Mouse (Mus musculus) liver, embryonic 14.5 days (tissue): ENCODE results near the gene A930017K11Rik. TPM values are rescaled to one million over a fixed set of nuclear protein-coding genes. Genes with fewer than 3 reads are reported as not detected.

Source experiments
- ATAC-seq: fragments of 200-750 bp; cut with Nextera tagmentation; 2 replicates; pipeline ENCODE4 v1.8.0; 2017; ENCODE audit warnings: moderate number of reproducible peaks, mild to moderate bottlenecking, moderate library complexity; ENCODE audit not compliant: insufficient read depth
- DNase-seq, 3 experiments: peaks; one replicate each; pipeline ENCODE4 v3.0.0-alpha.2; 2012 to 2013; ENCODE audit warnings: low read depth in 3 of 3, low spot score in 3 of 3
- H3K27ac ChIP-seq: fragments of 300-500 bp; sonication (generic); 2 replicates; pipeline ENCODE4 v1.5.1; 2014; ENCODE audit warnings: moderate library complexity, mild to moderate bottlenecking, control low read depth, inconsistent platforms
- H3K27me3 ChIP-seq: fragments of 300-500 bp; sonication (generic); 2 replicates; pipeline ENCODE4 v1.6.1; 2014; ENCODE audit warnings: mild to moderate bottlenecking, low read length, moderate library complexity; ENCODE audit not compliant: control insufficient read depth, insufficient read depth
- H3K36me3 ChIP-seq: fragments of 300-500 bp; sonication (generic); replicated peaks from 2 replicates; pipeline ENCODE4 v1.6.1; 2014; ENCODE audit warnings: low read depth; ENCODE audit not compliant: control insufficient read depth, insufficient read depth
- H3K4me1 ChIP-seq, 2 experiments: fragments of 200-500 bp in 1 of 2; fragments of 300-500 bp in 1 of 2; sonication (generic) in 1 of 2; replicated peaks; 2 replicates each; pipeline ENCODE4 v1.6.1; 2012 to 2014; ENCODE audit warnings: antibody characterized with exemption in 1 of 2, inconsistent platforms in 1 of 2, low read length in 1 of 2; ENCODE audit not compliant: control insufficient read depth in 2 of 2, insufficient read depth in 2 of 2
- H3K4me2 ChIP-seq: fragments of 300-500 bp; sonication (generic); 2 replicates; pipeline ENCODE4 v1.6.1; 2014; ENCODE audit warnings: low read depth, mild to moderate bottlenecking, control low read depth, moderate library complexity
- H3K4me3 ChIP-seq, 2 experiments: fragments of 200-500 bp in 1 of 2; fragments of 300-500 bp in 1 of 2; sonication (generic) in 1 of 2; 2 replicates each; pipeline ENCODE4 v1.5.1; 2012 to 2014; ENCODE audit warnings: low read depth in 2 of 2, low read length in 2 of 2, mild to moderate bottlenecking in 2 of 2, control low read depth in 1 of 2, inconsistent platforms in 1 of 2, moderate library complexity in 1 of 2; ENCODE audit not compliant: insufficient read depth in 1 of 2
- H3K9ac ChIP-seq: fragments of 300-500 bp; sonication (generic); replicated peaks from 2 replicates; pipeline ENCODE4 v1.6.1; 2014; ENCODE audit warnings: mild to moderate bottlenecking, control low read depth, moderate library complexity
- H3K9me3 ChIP-seq: fragments of 300-500 bp; sonication (generic); 2 replicates; pipeline ENCODE4 v1.6.1; 2016; ENCODE audit warnings: low read length, mixed read lengths; ENCODE audit not compliant: control insufficient read depth
- CTCF ChIP-seq: IDR thresholded peaks from 2 replicates; pipeline ENCODE4 v1.5.1; 2016; ENCODE audit warnings: antibody characterized with exemption, low read depth, control low read depth
- EP300 ChIP-seq: IDR thresholded peaks from 2 replicates; pipeline ENCODE4 v1.6.1; 2016; ENCODE audit warnings: antibody characterized with exemption, low read depth
- WGBS: fragments of 180-500 bp; shearing (Covaris S2); extraction: QIAGEN DNeasy Blood & Tissue Kit; methylation state at CpG from one replicate; pipeline ENCODE4 v1.1.7; 2014; ENCODE audit not compliant: insufficient replicate concordance; 5-methylcytosine and 5-hydroxymethylcytosine counted together
- polyA plus RNA-seq, 2 experiments: library from polyadenylated mRNA; depleted of rRNA in 1 of 2; stranded (reverse) in 1 of 2; unstranded in 1 of 2; fragments of >200 nt; fragmentation: Nextera tagmentation in 1 of 2; extraction: Ambion mirVana in 1 of 2; gene quantifications; 2 replicates each; pipeline versions ENCODE4 v1.2.1 to v1.2.3; 2012 to 2014

Gene A930017K11Rik
- polyA plus RNA-seq, 2 experiments: 0.13 to 0.16 TPM

DNA sequence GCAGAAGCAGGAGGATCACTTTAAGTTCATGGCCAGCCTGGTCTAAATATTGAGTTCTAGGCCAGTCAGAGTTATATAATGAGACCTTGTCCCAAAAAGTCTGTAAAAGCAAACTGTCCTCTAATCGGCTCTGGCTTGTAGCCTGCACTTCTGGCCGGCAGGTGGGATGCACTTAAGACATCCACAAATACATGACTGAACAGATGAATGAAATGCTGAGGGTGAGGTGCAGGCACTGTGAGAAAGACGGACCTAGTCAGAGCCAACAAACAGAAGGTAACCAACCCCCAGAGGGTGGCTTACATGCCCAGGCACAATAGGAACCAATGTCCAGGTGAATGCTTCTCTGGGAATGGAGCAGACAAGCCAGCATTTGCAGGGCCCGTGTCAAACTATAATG, 38.1 kb downstream of the A930017K11Rik start:
- WGBS: 43% methylated on average over 4 of the region's 4 CpGs

DNA sequence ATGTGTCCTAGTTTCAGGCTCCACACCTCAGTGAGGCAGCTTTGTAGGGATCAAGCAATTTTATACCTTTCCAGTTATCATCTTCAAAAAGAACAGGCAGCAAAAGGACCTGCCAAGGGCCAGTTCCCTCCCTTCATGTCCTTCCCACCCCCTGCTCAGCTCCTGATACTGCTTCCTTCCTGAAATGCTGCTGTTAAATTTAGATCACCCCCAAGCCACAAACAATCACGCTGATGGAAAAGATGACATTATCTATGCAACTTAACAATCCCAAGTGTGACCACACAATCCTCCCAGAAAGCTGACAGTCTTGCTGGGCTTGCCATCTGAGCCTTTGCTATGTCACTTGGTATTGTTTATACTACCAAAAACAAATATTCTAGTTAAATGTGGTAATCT, 38.5 kb downstream of the A930017K11Rik start:
- no peak overlapping the region for H3K4me2 ChIP-seq
- no peak for DNase-seq

More for the DNA sequence above, 38.1 kb downstream of the A930017K11Rik start:
- Histone ChIP-seq H3K27ac (no peak overlapping the region), H3K9ac (no peak overlapping the region), H3K4me2 (no peak overlapping the region), H3K36me3 (no peaks in the 10 kb centered on the region), H3K27me3 (no peaks in the 10 kb centered on the region), H3K9me3 (no peaks in the 10 kb centered on the region), H3K4me3 (no peak overlapping the region), H3K4me1 (peaks cover 6 to 21% of the 10 kb centered on the region in 2 experiments)
- DNase-seq (no peak), ATAC-seq (no peak)
- TF ChIP-seq CTCF: no peak
- no peak for TF ChIP-seq EP300

DNA sequence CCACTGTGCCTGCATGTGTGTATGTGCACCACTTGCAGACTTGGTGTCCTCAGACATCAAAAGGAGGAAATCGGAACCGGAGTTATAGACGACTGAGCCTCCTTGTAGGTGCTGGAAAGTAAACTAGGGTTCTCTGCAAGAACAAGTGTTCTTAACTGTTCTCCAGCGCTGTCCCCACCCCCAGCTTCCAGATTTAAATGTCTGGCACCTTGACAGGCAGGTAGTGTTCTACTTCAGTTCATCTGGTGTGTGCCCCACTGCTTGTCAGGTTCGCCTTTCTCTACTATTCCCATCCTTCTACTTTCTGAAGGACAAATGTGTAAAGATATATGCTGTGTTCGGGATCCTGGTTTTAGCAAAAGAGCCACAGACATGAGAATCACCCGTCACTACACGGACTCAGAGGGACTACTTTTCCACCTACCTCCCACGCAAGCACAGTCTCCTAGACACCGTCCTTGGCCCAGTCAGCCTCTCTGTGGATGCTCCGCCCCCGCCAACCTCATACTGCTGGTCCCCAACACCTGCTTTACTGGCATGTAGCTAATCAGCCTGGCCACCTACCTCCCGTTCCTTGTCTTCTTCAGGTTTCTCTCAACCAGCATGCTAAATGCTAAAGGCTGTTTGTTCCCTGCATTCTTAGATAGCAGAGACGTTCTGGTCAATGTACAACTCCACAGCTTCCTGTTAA, 39.0 kb downstream of the A930017K11Rik start:
- 50% methylated on average over 14 of the region's 14 CpGs for WGBS
- no peak overlapping the region for H3K27ac ChIP-seq
- DNase-seq (no peak), ATAC-seq (no peak)
- H3K27me3 ChIP-seq: no peaks in the 10 kb centered on the region
- H3K4me1 ChIP-seq: peaks cover under 1 to 16% of the 10 kb centered on the region in 2 experiments; a peak in 3 of 4 replicates
- H3K36me3 ChIP-seq: no peaks in the 10 kb centered on the region
- no peak overlapping the region for H3K4me2 ChIP-seq
- no peak overlapping the region for H3K4me3 ChIP-seq
- TF ChIP-seq EP300 (no peak), CTCF (no peak)
- H3K9me3 ChIP-seq: no peaks in the 10 kb centered on the region
- no peak overlapping the region for H3K9ac ChIP-seq

More for the DNA sequence above, 38.5 kb downstream of the A930017K11Rik start:
- Histone ChIP-seq H3K9ac (no peak overlapping the region), H3K9me3 (no peaks in the 10 kb centered on the region), H3K27ac (no peak overlapping the region), H3K36me3 (no peaks in the 10 kb centered on the region), H3K4me3 (no peak overlapping the region), H3K27me3 (no peaks in the 10 kb centered on the region), H3K4me1 (peaks cover 6 to 21% of the 10 kb centered on the region in 2 experiments)
- ATAC-seq: no peak
- WGBS: 7% methylated on average over 1 of the region's 1 CpGs
- TF ChIP-seq CTCF: no peak

DNA sequence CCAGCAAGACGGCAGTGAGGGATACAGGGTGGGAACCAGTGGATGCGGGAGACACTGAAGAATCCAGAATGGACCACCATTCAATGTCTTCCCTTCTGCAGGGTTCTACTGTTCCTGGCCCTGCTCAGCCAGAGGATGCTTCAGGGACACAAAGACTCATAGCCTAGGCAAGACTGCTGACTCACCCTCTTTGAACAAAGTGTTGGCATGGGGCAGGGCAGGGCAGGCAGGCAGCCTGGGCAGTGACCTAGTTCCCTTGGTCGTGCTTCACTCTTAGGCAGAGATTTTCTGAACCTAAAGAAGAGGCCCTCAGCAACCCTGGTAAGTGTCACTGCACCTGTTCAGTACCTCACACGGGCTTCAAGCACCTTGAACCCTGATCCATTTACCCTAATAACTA, 40.5 kb downstream of the A930017K11Rik start:
- no peaks in the 10 kb centered on the region for H3K36me3 ChIP-seq
- no peak for TF ChIP-seq CTCF
- no peak for TF ChIP-seq EP300
- DNase-seq: no peak

DNA sequence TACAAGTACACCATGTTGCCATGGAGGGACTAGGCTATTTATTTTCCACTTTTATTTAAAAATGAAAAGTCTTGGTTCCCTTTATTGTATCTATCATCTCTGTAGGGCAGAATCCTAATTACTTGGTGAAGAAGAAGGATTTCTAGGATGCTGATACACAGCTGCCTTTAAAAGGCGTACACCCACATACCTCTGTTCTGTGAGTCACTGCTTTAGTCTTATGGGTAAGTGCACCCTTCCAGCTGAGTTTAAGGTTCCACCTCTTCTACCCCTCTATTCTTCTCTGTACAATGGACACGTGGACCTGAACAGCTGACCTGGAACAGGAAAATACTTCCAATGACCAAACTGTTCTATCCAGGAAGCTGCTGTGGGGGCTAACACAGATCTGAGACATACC, 44.7 kb downstream of the A930017K11Rik start:
- Histone ChIP-seq H3K27me3 (no peaks in the 10 kb centered on the region), H3K9ac (no peak overlapping the region), H3K4me1 (no peaks in the 10 kb centered on the region), H3K4me3 (no peak overlapping the region), H3K36me3 (no peaks in the 10 kb centered on the region), H3K9me3 (no peaks in the 10 kb centered on the region), H3K4me2 (no peak overlapping the region), H3K27ac (no peak overlapping the region)
- TF ChIP-seq EP300 (no peak), CTCF (no peak)
- DNase-seq (no peak), ATAC-seq (no peak)
- 68% methylated on average over 2 of the region's 2 CpGs for WGBS

More for the DNA sequence above, 40.5 kb downstream of the A930017K11Rik start:
- WGBS: 74% methylated on average over 4 of the region's 4 CpGs
- ATAC-seq: no peak
- Histone ChIP-seq H3K4me3 (no peak overlapping the region), H3K4me1 (peaks cover 0 to 15% of the 10 kb centered on the region in 2 experiments; a peak in 1 of 4 replicates), H3K4me2 (no peak overlapping the region), H3K27me3 (no peaks in the 10 kb centered on the region), H3K9ac (no peak overlapping the region), H3K9me3 (no peaks in the 10 kb centered on the region), H3K27ac (no peak overlapping the region)
